Mouse (Mus musculus) thymus, postnatal 25 days (tissue): ENCODE results near the gene Mrpl46.

Experiments used
- DNase-seq: peaks from one replicate; pipeline ENCODE4 v3.0.0; 2022

Gene Mrpl46

GRCm38 (mm10) chr7:78782639-78783581 lies at the start of gene Mrpl46, which contains the start of gene Mrps11:
TSS of gene Mrpl46 (minus strand) at chr7:78783531.
TSS of gene Mrps11 (plus strand) at chr7:78783119.
- DNase-seq: peak; percentile 87

- no peak for DNase-seq
These were observed 44.5 kb upstream of the Mrpl46 start for GRCm38 (mm10) chr7:78827749-78828362.

GRCm38 (mm10) chr7:78826682-78827385 lies 43.5 kb upstream of the Mrpl46 start:
- DNase-seq: peak; percentile 33

GRCm38 (mm10) chr7:78818336-78818735 lies 35.0 kb upstream of the Mrpl46 start:
- no peak for DNase-seq

GRCm38 (mm10) chr7:78814766-78815165 lies 31.4 kb upstream of the Mrpl46 start:
- no peak for DNase-seq

GRCm38 (mm10) chr7:78813791-78814190 lies 30.5 kb upstream of the Mrpl46 start:
- DNase-seq: no peak

- no peak for DNase-seq
These were observed 23.9 kb upstream of the Mrpl46 start for GRCm38 (mm10) chr7:78807192-78807591.

GRCm38 (mm10) chr7:78803841-78804240 lies 20.5 kb upstream of the Mrpl46 start:
- peak; percentile 39 for DNase-seq

- DNase-seq: no peak
These were observed 16.6 kb upstream of the Mrpl46 start for GRCm38 (mm10) chr7:78799730-78800496.

GRCm38 (mm10) chr7:78797843-78798455 lies 14.6 kb upstream of the Mrpl46 start:
- DNase-seq: no peak

GRCm38 (mm10) chr7:78796624-78797023 lies 13.3 kb upstream of the Mrpl46 start:
- no peak for DNase-seq

- DNase-seq: no peak
These were observed 11.3 kb upstream of the Mrpl46 start for GRCm38 (mm10) chr7:78794571-78795092.

GRCm38 (mm10) chr7:78793895-78794570 lies 10.7 kb upstream of the Mrpl46 start:
- DNase-seq: peak; percentile 27

- peak; percentile 59 for DNase-seq
These were observed 8.3 kb upstream of the Mrpl46 start for GRCm38 (mm10) chr7:78791359-78792222.

- DNase-seq: no peak
These were observed 4.6 kb upstream of the Mrpl46 start for GRCm38 (mm10) chr7:78787793-78788380.

GRCm38 (mm10) chr7:78785906-78786305 lies 2.6 kb upstream of the Mrpl46 start:
- DNase-seq: no peak

GRCm38 (mm10) chr7:78778741-78779140 lies 4.6 kb downstream of the Mrpl46 start:
- no peak for DNase-seq

GRCm38 (mm10) chr7:78770936-78771335 lies 12.4 kb downstream of the Mrpl46 start:
- no peak for DNase-seq

GRCm38 (mm10) chr7:78769075-78769652 lies 14.2 kb downstream of the Mrpl46 start:
- no peak for DNase-seq
